Mouse (Mus musculus) brain, embryonic 18.5 days (tissue): ENCODE measurements around the gene Xylt2.

Experiments
- DNase-seq: peaks from one replicate; pipeline ENCODE4 v3.0.0-alpha.2; 2012; ENCODE audit warnings: low read depth, low spot score

Gene Xylt2

GRCm38 (mm10) chr11:94615494-94615893 is 61.8 kb downstream of the Xylt2 start:
- DNase-seq = no peak

- no peak for DNase-seq
Measured at GRCm38 (mm10) chr11:94614603-94615002, 62.7 kb downstream of the Xylt2 start.
